Mouse (Mus musculus): ENCODE data around the gene Kif7.

GRCm38 (mm10) chr7:79705210-79705609 lies 10.3 kb downstream of the Kif7 start:
- TF ChIP-seq CTCF (IDR thresholded peaks at IDR 0.05; ENCODE audit: low read depth, low read length) (no peak), POLR2A (IDR thresholded peaks at IDR 0.05; ENCODE audit: borderline replicate concordance, low read depth, low read length) (no peak)
